Mouse (Mus musculus) forebrain, embryonic 12.5 days (tissue): ENCODE data around the gene Thoc5. TPM values are rescaled to one million over a fixed set of nuclear protein-coding genes. Genes with fewer than 3 reads are reported as not detected.

ENCODE experiments used
- ATAC-seq: fragments of 200-750 bp; cut with Nextera tagmentation; 2 replicates; pipeline ENCODE4 v1.8.0; 2017; ENCODE audit warnings: moderate TSS enrichment; ENCODE audit not compliant: low FRiP score
- H3K27ac ChIP-seq: fragments of 300-500 bp; sonication (generic); 2 replicates; pipeline ENCODE4 v1.5.1; 2016; ENCODE audit warnings: mild to moderate bottlenecking
- H3K27me3 ChIP-seq: fragments of 300-500 bp; sonication (generic); 2 replicates; pipeline ENCODE4 v1.6.1; 2016; ENCODE audit warnings: mild to moderate bottlenecking
- H3K36me3 ChIP-seq: fragments of 300-500 bp; sonication (generic); replicated peaks from 2 replicates; pipeline ENCODE4 v1.6.1; 2016; ENCODE audit warnings: mild to moderate bottlenecking
- H3K4me1 ChIP-seq: fragments of 300-500 bp; sonication (generic); 2 replicates; pipeline ENCODE4 v1.6.1; 2016
- H3K4me2 ChIP-seq: fragments of 300-500 bp; sonication (generic); 2 replicates; pipeline ENCODE4 v1.6.1; 2016; ENCODE audit warnings: mild to moderate bottlenecking, moderate library complexity
- H3K4me3 ChIP-seq: fragments of 300-500 bp; sonication (generic); replicated peaks from 2 replicates; pipeline ENCODE4 v1.5.1; 2016; ENCODE audit warnings: mild to moderate bottlenecking
- H3K9ac ChIP-seq: fragments of 300-500 bp; sonication (generic); 2 replicates; pipeline ENCODE4 v1.6.1; 2016; ENCODE audit warnings: mild to moderate bottlenecking
- H3K9me3 ChIP-seq: fragments of 300-500 bp; sonication (generic); 2 replicates; pipeline ENCODE4 v1.6.1; 2016
- WGBS: fragments of 180-500 bp; shearing (Covaris S2); methylation state at CpG from one replicate; pipeline ENCODE4 v1.1.7; 2016; 5-methylcytosine and 5-hydroxymethylcytosine counted together
- polyA plus RNA-seq: library from polyadenylated mRNA; unstranded; fragments of >200 nt; fragmentation: Nextera tagmentation; extraction: Ambion mirVana; gene quantifications from 2 replicates; pipeline ENCODE4 v1.2.1, GENCODE M21; 2016

Gene Thoc5
- polyA plus RNA-seq, 1 experiment from 2014 or later = 55.2 TPM

- peaks cover 14% of the 10 kb centered on the region for H3K4me1 ChIP-seq
- H3K27ac ChIP-seq = peak within 1 kb of the TSS; percentile 69; the same call in 1 of the 2 replicates
- peak within 1 kb of the TSS; percentile 78 for H3K4me3 ChIP-seq
- H3K27me3 ChIP-seq = no peaks in the 10 kb centered on the region
- peak within 1 kb of the TSS; percentile 86 for H3K4me2 ChIP-seq
- peak; percentile 95 for ATAC-seq
- no peaks in the 10 kb centered on the region for H3K9me3 ChIP-seq
- peaks cover 8% of the 10 kb centered on the region for H3K36me3 ChIP-seq
- H3K9ac ChIP-seq = peak within 1 kb of the TSS; percentile 86
- WGBS = under 1% methylated on average over 30 of the region's 30 CpGs
Measured at GRCm38 (mm10) chr11:4873755-4874475, 21.2 kb upstream of the Thoc5 start, which contains the start of gene Nipsnap1. TSS of gene Nipsnap1 (plus strand) at chr11:4873951.

- H3K4me1 ChIP-seq = peaks cover 14% of the 10 kb centered on the region
- H3K27me3 ChIP-seq = no peaks in the 10 kb centered on the region
- peak overlapping the region; percentile 86 for H3K4me2 ChIP-seq
- peak overlapping the region; percentile 78 for H3K4me3 ChIP-seq
- H3K9me3 ChIP-seq = no peaks in the 10 kb centered on the region
- H3K27ac ChIP-seq = no peak overlapping the region
- 5% methylated on average over 10 of the region's 10 CpGs for WGBS
- ATAC-seq = peak; percentile 51
- H3K36me3 ChIP-seq = peaks cover 8% of the 10 kb centered on the region
- peak overlapping the region; percentile 86 for H3K9ac ChIP-seq
Measured at GRCm38 (mm10) chr11:4874551-4874950, 20.6 kb upstream of the Thoc5 start.

- Histone ChIP-seq H3K4me2 (no peak overlapping the region), H3K9me3 (no peaks in the 10 kb centered on the region), H3K4me3 (no peak overlapping the region), H3K27ac (no peak overlapping the region), H3K4me1 (peaks cover 2% of the 10 kb centered on the region; the same call in 1 of the 2 replicates), H3K27me3 (no peaks in the 10 kb centered on the region), H3K36me3 (peaks cover 37% of the 10 kb centered on the region), H3K9ac (no peak overlapping the region)
- WGBS = 90% methylated on average over 4 of the region's 4 CpGs
- ATAC-seq = no peak
Measured at GRCm38 (mm10) chr11:4881087-4881486, 14.0 kb upstream of the Thoc5 start.

- Histone ChIP-seq H3K9ac (no peak overlapping the region), H3K27ac (no peak overlapping the region), H3K4me1 (peaks cover 2% of the 10 kb centered on the region; the same call in 1 of the 2 replicates), H3K4me3 (no peak overlapping the region), H3K36me3 (peaks cover 41% of the 10 kb centered on the region), H3K9me3 (no peaks in the 10 kb centered on the region), H3K27me3 (no peaks in the 10 kb centered on the region), H3K4me2 (no peak overlapping the region)
- 51% methylated on average over 14 of the region's 14 CpGs for WGBS
- ATAC-seq = no peak
Measured at GRCm38 (mm10) chr11:4882892-4883627, 12.1 kb upstream of the Thoc5 start.

- H3K27ac ChIP-seq = no peak overlapping the region
- H3K4me3 ChIP-seq = no peak overlapping the region
- no peak for ATAC-seq
- no peaks in the 10 kb centered on the region; the same call in 1 of the 2 replicates for H3K4me1 ChIP-seq
- H3K27me3 ChIP-seq = no peaks in the 10 kb centered on the region
- WGBS = 72% methylated on average over 2 of the region's 2 CpGs
- no peak overlapping the region for H3K9ac ChIP-seq
- no peaks in the 10 kb centered on the region for H3K9me3 ChIP-seq
- peaks cover 65% of the 10 kb centered on the region for H3K36me3 ChIP-seq
- no peak overlapping the region for H3K4me2 ChIP-seq
Measured at GRCm38 (mm10) chr11:4885385-4885903, 9.7 kb upstream of the Thoc5 start.

- Histone ChIP-seq H3K9me3 (no peaks in the 10 kb centered on the region), H3K4me3 (no peak overlapping the region), H3K27me3 (no peaks in the 10 kb centered on the region), H3K36me3 (peaks cover 79% of the 10 kb centered on the region), H3K4me1 (no peaks in the 10 kb centered on the region; the same call in 1 of the 2 replicates), H3K9ac (no peak overlapping the region), H3K27ac (no peak overlapping the region), H3K4me2 (no peak overlapping the region)
- 94% methylated on average over 3 of the region's 3 CpGs for WGBS
- no peak for ATAC-seq
Measured at GRCm38 (mm10) chr11:4886987-4887386, 8.1 kb upstream of the Thoc5 start.

GRCm38 (mm10) chr11:4900437-4900836 is 5.3 kb downstream of the Thoc5 start:
- Histone ChIP-seq H3K4me1 (peaks cover 12% of the 10 kb centered on the region), H3K4me2 (no peak overlapping the region), H3K36me3 (peaks cover 55% of the 10 kb centered on the region), H3K9me3 (no peaks in the 10 kb centered on the region), H3K9ac (no peak overlapping the region), H3K27ac (no peak overlapping the region), H3K27me3 (no peaks in the 10 kb centered on the region), H3K4me3 (no peak overlapping the region)
- 77% methylated on average over 5 of the region's 5 CpGs for WGBS
- ATAC-seq = no peak

GRCm38 (mm10) chr11:4901956-4902355 is 6.8 kb downstream of the Thoc5 start:
- H3K4me1 ChIP-seq = 0 out of 2 replicates have a peak, but pooled peaks cover under 1% of the 10 kb centered on the region
- H3K27me3 ChIP-seq = no peaks in the 10 kb centered on the region
- H3K4me3 ChIP-seq = no peak overlapping the region
- no peak overlapping the region for H3K27ac ChIP-seq
- H3K36me3 ChIP-seq = peaks cover 66% of the 10 kb centered on the region
- H3K9ac ChIP-seq = no peak overlapping the region
- no peak overlapping the region for H3K4me2 ChIP-seq
- no peak for ATAC-seq
- no peaks in the 10 kb centered on the region for H3K9me3 ChIP-seq
- 63% methylated on average over 6 of the region's 6 CpGs for WGBS

- no peak for ATAC-seq
- 93% methylated on average over 6 of the region's 6 CpGs for WGBS
- H3K4me1 ChIP-seq = no peaks in the 10 kb centered on the region
- no peak overlapping the region for H3K27ac ChIP-seq
- peaks cover 75% of the 10 kb centered on the region for H3K36me3 ChIP-seq
- no peak overlapping the region for H3K4me3 ChIP-seq
- H3K4me2 ChIP-seq = no peak overlapping the region
- H3K27me3 ChIP-seq = no peaks in the 10 kb centered on the region
- H3K9me3 ChIP-seq = no peaks in the 10 kb centered on the region
- no peak overlapping the region for H3K9ac ChIP-seq
Measured at GRCm38 (mm10) chr11:4906231-4906630, 11.1 kb downstream of the Thoc5 start.

GRCm38 (mm10) chr11:4916068-4916467 is 20.9 kb downstream of the Thoc5 start:
- H3K4me3 ChIP-seq = no peak overlapping the region
- H3K36me3 ChIP-seq = peaks cover 94% of the 10 kb centered on the region
- WGBS = 45% methylated on average over 1 of the region's 1 CpGs
- H3K27me3 ChIP-seq = no peaks in the 10 kb centered on the region
- no peaks in the 10 kb centered on the region for H3K9me3 ChIP-seq
- H3K4me2 ChIP-seq = no peak overlapping the region
- no peak for ATAC-seq
- no peak overlapping the region for H3K9ac ChIP-seq
- H3K27ac ChIP-seq = no peak overlapping the region
- no peaks in the 10 kb centered on the region for H3K4me1 ChIP-seq

GRCm38 (mm10) chr11:4921281-4921680 is 26.2 kb downstream of the Thoc5 start:
- Histone ChIP-seq H3K27ac (no peak overlapping the region), H3K36me3 (peaks cover 97% of the 10 kb centered on the region), H3K4me3 (no peak overlapping the region), H3K27me3 (no peaks in the 10 kb centered on the region), H3K4me1 (no peaks in the 10 kb centered on the region), H3K9me3 (no peaks in the 10 kb centered on the region), H3K4me2 (no peak overlapping the region), H3K9ac (no peak overlapping the region)
- WGBS = 92% methylated on average over 2 of the region's 2 CpGs
- ATAC-seq = no peak

GRCm38 (mm10) chr11:4921751-4922150 is 26.6 kb downstream of the Thoc5 start:
- peaks cover 98% of the 10 kb centered on the region for H3K36me3 ChIP-seq
- no peaks in the 10 kb centered on the region for H3K27me3 ChIP-seq

More at GRCm38 (mm10) chr11:4921751-4922150, 26.6 kb downstream of the Thoc5 start:
- H3K9me3 ChIP-seq = no peaks in the 10 kb centered on the region
- H3K4me1 ChIP-seq = no peaks in the 10 kb centered on the region
- 88% methylated on average over 7 of the region's 7 CpGs for WGBS
- H3K9ac ChIP-seq = no peak overlapping the region
- H3K4me2 ChIP-seq = no peak overlapping the region
- no peak for ATAC-seq
- no peak overlapping the region for H3K27ac ChIP-seq
- H3K4me3 ChIP-seq = no peak overlapping the region
